Comparison of ENCODE assay signal across 20 mouse cellular contexts in the genomic region with DNA sequence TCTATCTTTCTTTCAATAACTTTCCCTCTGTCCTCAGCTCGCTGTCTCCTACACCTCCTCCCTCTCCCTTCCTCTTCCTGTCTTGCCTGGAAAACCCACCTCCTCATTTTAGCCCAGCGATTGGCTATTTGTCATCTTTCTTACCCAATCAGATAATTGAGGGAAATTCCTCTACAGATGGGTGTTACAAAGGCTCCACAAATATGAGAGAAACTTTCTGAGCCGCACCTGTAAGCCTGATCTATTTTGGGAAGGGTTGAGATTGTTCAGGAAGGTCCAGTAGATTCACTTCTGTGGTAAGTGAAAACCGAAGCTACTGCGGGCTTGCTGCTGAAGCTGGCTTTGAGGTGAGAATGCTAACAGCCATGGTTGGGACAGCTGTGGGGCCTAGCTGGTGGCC. TPM values are rescaled to one million over a fixed set of nuclear protein-coding genes. Genes with fewer than 3 reads are reported as not detected.
DNase-seq lines count a peak whose midpoint lies in the region; TF ChIP-seq lines count a peak whose summit lies in the region.
"Had no signal": no experiment of that assay in that cellular context is flagged by ENCODE, and none has a peak within 500 bp of the region (broad histone marks: within the 10 kb centered on the region; RNA-seq: fewer than 3 reads in every experiment).

No protein-coding gene starts in this region.

- TF ChIP-seq CTCF in left cerebral cortex, adult 2 months (IDR thresholded peaks at IDR 0.05) = no peak

- peak overlapping the region; percentile 67 for H3K27ac ChIP-seq in left cerebral cortex, adult 2 months
- H3K27ac ChIP-seq: embryonic facial prominence, embryonic 10.5 days; embryonic facial prominence, embryonic 12.5 days; forebrain, embryonic 13.5 days; forebrain, embryonic 15.5 days had no signal

- intact Hi-C loops in left cerebral cortex, adult 2 months (cut with DNase I) = loop anchor here (1.0 kb wide), 1 partner anchor 47 kb away; no protein-coding TSS in a partner anchor

- no peak for DNase-seq in left cerebral cortex, adult 2 months (ENCODE audit: extremely low spot score in 1 of 2, low spot score in 2 of 2)
- DNase-seq in left cerebral cortex, adult 11 months (ENCODE audit: low spot score) = no peak
- DNase-seq in 3134 (ENCODE audit: extremely low read depth, insufficient read length, low spot score) (peak; percentile 53), 416B (ENCODE audit: low read depth) (peak; percentile 4), R1 (ENCODE audit: low read depth, low spot score) (peak; percentile 18), MN1 (ENCODE audit: low spot score) (no peak)
- no peak for DNase-seq in cerebellum, postnatal 25 days
- DNase-seq: adrenal gland, adult 2 months; adrenal gland, postnatal 10 days; adrenal gland, postnatal 25 days; cerebellum, adult 11 months; cerebellum, adult 18-20 months; cerebellum, adult 8-10 months; cerebellum, adult 9-11 months; cerebellum, postnatal 14 days; forebrain, postnatal 0 days had no signal

- no peak overlapping the region for H3K4me3 ChIP-seq in left cerebral cortex, adult 2 months
- H3K4me3 ChIP-seq: embryonic facial prominence, embryonic 10.5 days; embryonic facial prominence, embryonic 12.5 days; forebrain, embryonic 13.5 days; forebrain, embryonic 15.5 days had no signal

RNA-seq across cellular contexts. Expression of gene Pou3f3, which starts 31.6 kb away (rescaled TPM):
- total RNA-seq in left cerebral cortex, adult 2 months (2021) = 10 to 100 TPM; 61.6 to 66.4 TPM
- total RNA-seq: adrenal gland, adult 2 months had no signal

Comparison
In these comparisons a context has a peak if more than half of its experiments do, and no peak if none do; other contexts are left out.
1. DNase-seq: peak in 3134 (single experiment), 416B (single experiment) and R1 (single experiment); none in left cerebral cortex, adult 2 months (0 of 2), left cerebral cortex, adult 11 months (single experiment), MN1 (single experiment) and cerebellum, postnatal 25 days (0 of 2).